Mouse (Mus musculus) ES-Bruce4 (cell line): ENCODE measurements around the gene Cacng3.

Source experiments
- CTCF ChIP-seq: IDR thresholded peaks from one replicate; pipeline ENCODE4 v1.8.1; 2011; ENCODE audit warnings: low read depth, low read length
- EP300 ChIP-seq: IDR thresholded peaks from 2 replicates; pipeline ENCODE4 v1.6.1; 2011; ENCODE audit warnings: low read depth, low read length; ENCODE audit not compliant: insufficient read depth

- TF ChIP-seq CTCF, result no peak
- TF ChIP-seq EP300, result no peak
Measured at GRCm38 (mm10) chr7:122813724-122814123, 143.4 kb downstream of the Cacng3 start.
